Mouse (Mus musculus) thymus, adult 2 months (tissue): ENCODE data around the gene Calhm5.

Experiments
- CTCF ChIP-seq: fragments of 200-500 bp; IDR thresholded peaks from 2 replicates; pipeline ENCODE4 v1.5.1; 2012; ENCODE audit warnings: mild to moderate bottlenecking, control low read depth, low read length, moderate library complexity, borderline replicate concordance; ENCODE audit not compliant: control insufficient read depth, poor library complexity, insufficient read depth; ENCODE audit errors: extremely low read depth
- POLR2A ChIP-seq: fragments of 200-500 bp; IDR thresholded peaks from 2 replicates; pipeline ENCODE4 v1.6.1; 2012; ENCODE audit warnings: mild to moderate bottlenecking, low read length, control low read depth, moderate library complexity; ENCODE audit not compliant: control insufficient read depth, poor library complexity, insufficient read depth; ENCODE audit errors: extremely low read depth

- TF ChIP-seq CTCF (no peak), POLR2A (no peak)
Observed at GRCm38 (mm10) chr10:34118421-34118820, 22.1 kb upstream of the Calhm5 start.
